Mouse (Mus musculus): Measurements from ENCODE around the gene Catip.

DNA sequence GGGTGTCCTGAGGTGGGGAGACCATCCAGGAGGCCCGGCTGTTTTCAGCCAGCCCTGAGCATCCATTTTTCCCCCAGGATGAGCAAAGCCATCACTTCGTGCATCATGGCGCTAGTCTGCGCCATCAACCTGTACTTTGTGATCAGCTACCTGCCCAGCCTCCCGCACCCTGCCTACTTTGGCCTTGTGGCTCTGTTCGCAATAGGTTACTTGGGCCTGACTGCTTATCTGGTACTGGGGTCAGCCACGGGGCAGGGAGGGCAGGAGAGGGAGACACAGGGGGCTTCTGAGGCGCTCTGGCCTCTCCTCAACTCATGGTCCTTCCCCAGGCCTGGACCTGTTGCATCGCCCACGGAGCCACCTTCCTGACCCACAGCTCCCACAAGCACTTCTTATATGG lies 23.2 kb downstream of the Catip start:
- no peak for TF ChIP-seq POLR2A (IDR thresholded peaks at IDR 0.05; ENCODE audit: borderline replicate concordance, low read depth, low read length)
- TF ChIP-seq CTCF (IDR thresholded peaks at IDR 0.05; ENCODE audit: low read depth, low read length): no peak

Measured in bone marrow macrophage, adult 2 months (primary cell).